8 mouse cellular contexts compared by ENCODE assay signal in genomic region chr2:33876529-33877290, GRCm38 (mm10). TPM values are rescaled to one million over a fixed set of nuclear protein-coding genes. Genes with fewer than 3 reads are reported as not detected.
DNase-seq lines count a peak whose midpoint lies in the region; ATAC-seq and TF ChIP-seq lines count a peak whose summit lies in the region.

No protein-coding gene starts in this region.

- H3K36me3 ChIP-seq in heart, embryonic 13.5 days: peaks cover 26% of the 10 kb centered on the region
- H3K36me3 ChIP-seq in kidney, embryonic 16.5 days (ENCODE audit: insufficient read depth, low read length): peaks cover 22% of the 10 kb centered on the region
- H3K36me3 ChIP-seq in limb, embryonic 14.5 days (ENCODE audit: control insufficient read depth, insufficient read depth, low read length): peaks cover 26% of the 10 kb centered on the region

- 39% methylated on average over 25 of the region's 25 CpGs for WGBS in heart, embryonic 13.5 days
- 24% methylated on average over 25 of the region's 25 CpGs for WGBS in kidney, embryonic 16.5 days
- 19% methylated on average over 25 of the region's 25 CpGs for WGBS in limb, embryonic 14.5 days
- WGBS in olfactory bulb, adult 2 months: 22% methylated on average over 25 of the region's 25 CpGs

- H3K4me2 ChIP-seq in heart, embryonic 13.5 days: peak overlapping the region; percentile 43
- peak overlapping the region; percentile 31 for H3K4me2 ChIP-seq in kidney, embryonic 16.5 days (replicated peaks; ENCODE audit: low read depth, low read length)
- peak overlapping the region; percentile 33 for H3K4me2 ChIP-seq in limb, embryonic 14.5 days (replicated peaks; ENCODE audit: low read depth, low read length, severe bottlenecking)

- H3K9me3 ChIP-seq in heart, embryonic 13.5 days: peaks cover 6% of the 10 kb centered on the region
- H3K9me3 ChIP-seq in kidney, embryonic 16.5 days (ENCODE audit: low read length): no peaks in the 10 kb centered on the region
- 0 out of 2 replicates have a peak, but pooled peaks cover 3% of the 10 kb centered on the region for H3K9me3 ChIP-seq in limb, embryonic 14.5 days (ENCODE audit: control insufficient read depth, low read length)

- no peaks in the 10 kb centered on the region; the same call in 1 of the 2 replicates for H3K27me3 ChIP-seq in heart, embryonic 13.5 days (replicated peaks)
- H3K27me3 ChIP-seq in kidney, embryonic 16.5 days (ENCODE audit: insufficient read depth, low read length): no peaks in the 10 kb centered on the region
- no peaks in the 10 kb centered on the region for H3K27me3 ChIP-seq in limb, embryonic 14.5 days (ENCODE audit: control insufficient read depth, insufficient read depth, low read length)

- peak; percentile 85 for DNase-seq in layer of hippocampus, adult 11-12 months (ENCODE audit: low spot score)
- no peak for DNase-seq in layer of hippocampus, adult 9-10 months (ENCODE audit: low spot score)
- DNase-seq in fibroblast of lung, adult 2 months (ENCODE audit: low read depth): peak; percentile 58
- peak; percentile 61 for DNase-seq in limb, embryonic 14.5 days (ENCODE audit: low spot score)
- DNase-seq in T-cell, adult 2 months (ENCODE audit: low spot score): no peak

- H3K4me3 ChIP-seq in heart, embryonic 13.5 days: no peak overlapping the region
- no peak overlapping the region for H3K4me3 ChIP-seq in kidney, embryonic 16.5 days (ENCODE audit: low read length)
- no peak overlapping the region for H3K4me3 ChIP-seq in limb, embryonic 14.5 days (replicated peaks; ENCODE audit: low read length)
- peak overlapping the region; percentile 8; the same call in 1 of the 2 replicates for H3K4me3 ChIP-seq in olfactory bulb, adult 2 months (ENCODE audit: insufficient read depth, low read depth, low read length)

- no peak overlapping the region for H3K9ac ChIP-seq in heart, embryonic 13.5 days
- H3K9ac ChIP-seq in kidney, embryonic 16.5 days (replicated peaks; ENCODE audit: low read length): peak overlapping the region; percentile 49
- H3K9ac ChIP-seq in limb, embryonic 14.5 days (ENCODE audit: low read depth, low read length, severe bottlenecking): peak overlapping the region; percentile 40

- H3K27ac ChIP-seq in heart, embryonic 13.5 days (replicated peaks): peak overlapping the region; percentile 26
- peak overlapping the region; percentile 92 for H3K27ac ChIP-seq in kidney, embryonic 16.5 days (ENCODE audit: low read length)
- H3K27ac ChIP-seq in limb, embryonic 14.5 days (replicated peaks; ENCODE audit: low read depth, low read length): peak overlapping the region; percentile 83
- peak overlapping the region; percentile 83 for H3K27ac ChIP-seq in olfactory bulb, adult 2 months (ENCODE audit: insufficient read depth, low read depth, low read length)

- peaks cover 64% of the 10 kb centered on the region for H3K4me1 ChIP-seq in heart, embryonic 13.5 days
- H3K4me1 ChIP-seq in kidney, embryonic 16.5 days (ENCODE audit: insufficient read depth, low read length): peaks cover 68% of the 10 kb centered on the region
- peaks cover 60% of the 10 kb centered on the region for H3K4me1 ChIP-seq in limb, embryonic 14.5 days (ENCODE audit: control insufficient read depth, insufficient read depth, low read length)
- H3K4me1 ChIP-seq in olfactory bulb, adult 2 months (ENCODE audit: control insufficient read depth, insufficient read depth, low read length): peaks cover 52% of the 10 kb centered on the region

- no peak for ATAC-seq in heart, embryonic 13.5 days (ENCODE audit: extremely low read depth, insufficient number of reproducible peaks, low FRiP score, low TSS enrichment)
- peak; percentile 67; the same call in 1 of the 2 replicates for ATAC-seq in kidney, embryonic 16.5 days (ENCODE audit: low FRiP score, low TSS enrichment)
- ATAC-seq in limb, embryonic 14.5 days (ENCODE audit: low FRiP score, low read depth): peak; percentile 77

- no peak for TF ChIP-seq POLR2A in limb, embryonic 14.5 days (IDR thresholded peaks at IDR 0.05; ENCODE audit: borderline replicate concordance, extremely low read depth, insufficient read depth, insufficient read length)
- TF ChIP-seq POLR2A in olfactory bulb, adult 2 months (IDR thresholded peaks at IDR 0.05; ENCODE audit: insufficient read depth, low read depth, low read length): no peak

- TF ChIP-seq CTCF in olfactory bulb, adult 2 months (IDR thresholded peaks at IDR 0.05; ENCODE audit: insufficient read depth, low read depth, low read length): no peak

RNA-seq across cellular contexts. Expression of gene Mvb12b, which starts 11.0 kb away (rescaled TPM):
- polyA plus RNA-seq in heart, embryonic 13.5 days (2015; fragmentation: Nextera tagmentation; extraction: Ambion mirVana): 10.9 and 11.3 TPM in 2 replicates
- polyA plus RNA-seq in kidney, embryonic 16.5 days (2015; fragmentation: Nextera tagmentation; extraction: Ambion mirVana): 14.2 and 16.4 TPM in 2 replicates
- polyA plus RNA-seq in limb, embryonic 14.5 days (2012; rRNA removed): 26.6 and 35.2 TPM in 2 replicates
- 17.5 and 18.6 TPM in 2 replicates for polyA plus RNA-seq in limb, embryonic 14.5 days (2014; fragmentation: Nextera tagmentation; extraction: Ambion mirVana)
- not detected in 2 replicates for polyA plus RNA-seq in olfactory bulb, adult 2 months (2012; ENCODE audit: insufficient read depth, insufficient read length, low replicate concordance, missing spikeins)

Comparison
In these comparisons a context has a peak if more than half of its experiments do, and no peak if none do; other contexts are left out.
1. DNase-seq: peak in layer of hippocampus, adult 11-12 months (single experiment), fibroblast of lung, adult 2 months (single experiment) and limb, embryonic 14.5 days (single experiment); none in layer of hippocampus, adult 9-10 months (single experiment) and T-cell, adult 2 months (single experiment).
2. H3K27ac ChIP-seq: peak in every context shown above with its lines; median percentile 92 in kidney, embryonic 16.5 days; 83 in limb, embryonic 14.5 days; 83 in olfactory bulb, adult 2 months; 26 in heart, embryonic 13.5 days.
3. Peak in every context shown above with its lines, with median percentiles within 50 percentile points of each other: H3K4me2 ChIP-seq.